Mouse (Mus musculus): ENCODE measurements around the gene Glrp1. TPM values are rescaled to one million over a fixed set of nuclear protein-coding genes. Genes with fewer than 3 reads are reported as not detected.

Glrp1 gene
- polyA plus RNA-seq, 1 experiment from 2014 or later = not detected

DNA sequence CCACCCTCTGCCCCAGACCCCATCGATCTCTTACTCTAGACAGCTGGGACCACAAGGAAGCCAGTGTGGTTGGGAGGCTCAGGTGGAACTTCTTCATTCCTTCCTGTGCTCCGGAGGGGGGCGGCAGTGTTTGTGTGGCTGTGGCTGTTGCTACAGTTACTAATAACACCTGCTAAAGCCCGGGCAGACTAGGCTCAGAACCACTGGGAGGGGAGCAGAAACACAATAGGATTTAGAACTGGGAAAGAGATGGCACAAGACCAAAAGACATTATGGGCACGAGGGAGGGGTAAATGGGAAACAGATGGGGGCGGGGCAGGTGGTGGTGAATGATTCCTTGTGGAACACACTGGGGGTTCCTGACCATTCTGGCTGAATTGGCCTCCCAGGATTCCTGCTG lies 47.4 kb downstream of the Glrp1 start:
- Histone ChIP-seq H3K9ac (ENCODE audit: low read length) (no peak overlapping the region), H3K4me3 (ENCODE audit: low read depth, low read length) (no peak overlapping the region), H3K27me3 (ENCODE audit: control insufficient read depth, insufficient read depth, low read length) (no peaks in the 10 kb centered on the region), H3K4me2 (ENCODE audit: low read depth) (no peak overlapping the region), H3K36me3 (ENCODE audit: control insufficient read depth, insufficient read depth, low read length) (no peaks in the 10 kb centered on the region), H3K27ac (ENCODE audit: low read depth, low read length) (no peak overlapping the region), H3K9me3 (ENCODE audit: control insufficient read depth, low read length) (no peaks in the 10 kb centered on the region), H3K4me1 (ENCODE audit: control insufficient read depth, insufficient read depth, low read length) (no peaks in the 10 kb centered on the region)
- ATAC-seq (ENCODE audit: insufficient read depth, low FRiP score, low TSS enrichment) (no peak), DNase-seq (ENCODE audit: low spot score) (no peak)
- 45% methylated on average over 6 of the region's 6 CpGs for WGBS

DNA sequence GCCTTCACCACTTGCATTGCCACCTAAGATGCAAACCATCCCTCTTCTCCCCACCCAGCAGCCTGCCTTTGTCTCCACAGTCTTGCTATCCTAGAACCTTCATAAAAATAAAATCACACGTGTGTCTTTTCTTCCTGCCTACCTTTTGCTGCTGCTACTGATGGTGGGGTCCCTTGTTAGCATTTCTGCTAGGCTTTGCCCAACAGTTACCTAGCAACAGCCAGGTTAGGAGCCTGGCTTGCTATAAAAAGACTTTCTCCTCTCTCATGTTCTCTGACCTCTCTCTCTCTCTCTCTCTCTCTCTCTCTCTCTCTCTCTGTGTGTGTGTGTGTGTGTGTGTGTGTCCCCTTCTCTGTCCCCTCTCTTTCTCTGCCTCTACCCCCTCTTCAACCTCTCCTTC lies 48.8 kb downstream of the Glrp1 start:
- Histone ChIP-seq H3K9me3 (ENCODE audit: control insufficient read depth, low read length) (no peaks in the 10 kb centered on the region), H3K36me3 (ENCODE audit: control insufficient read depth, insufficient read depth, low read length) (no peaks in the 10 kb centered on the region), H3K27ac (ENCODE audit: low read depth, low read length) (no peak overlapping the region), H3K4me3 (ENCODE audit: low read depth, low read length) (no peak overlapping the region), H3K9ac (ENCODE audit: low read length) (no peak overlapping the region), H3K27me3 (ENCODE audit: control insufficient read depth, insufficient read depth, low read length) (no peaks in the 10 kb centered on the region), H3K4me1 (ENCODE audit: control insufficient read depth, insufficient read depth, low read length) (no peaks in the 10 kb centered on the region), H3K4me2 (ENCODE audit: low read depth) (no peak overlapping the region)
- no peak for ATAC-seq (ENCODE audit: insufficient read depth, low FRiP score, low TSS enrichment)
- DNase-seq (ENCODE audit: low spot score) = no peak
- 21% methylated on average over 1 of the region's 1 CpGs for WGBS

DNA sequence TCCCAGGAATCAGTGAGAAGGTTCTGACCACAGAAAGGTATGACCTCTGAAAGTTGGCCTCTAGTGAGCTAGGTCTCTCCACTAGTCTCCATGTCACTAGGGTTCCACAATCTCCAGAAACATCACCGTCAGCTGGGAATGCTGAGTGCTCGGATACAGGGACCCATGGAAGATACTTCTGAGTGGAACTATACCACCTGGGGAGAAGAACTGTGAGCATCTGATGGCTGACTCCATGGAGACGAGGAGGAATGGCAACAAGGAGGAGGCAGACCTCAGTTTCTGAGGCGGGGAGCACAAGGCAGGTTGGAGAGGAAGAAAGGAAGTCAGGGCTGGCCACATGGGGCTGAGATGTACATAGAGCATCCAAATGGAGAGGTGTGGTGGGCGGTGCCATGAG lies 50.2 kb downstream of the Glrp1 start:
- H3K4me3 ChIP-seq (ENCODE audit: low read depth, low read length) = no peak overlapping the region
- no peak overlapping the region for H3K27ac ChIP-seq (ENCODE audit: low read depth, low read length)
- WGBS = 85% methylated on average over 5 of the region's 5 CpGs
- no peak overlapping the region for H3K4me2 ChIP-seq (ENCODE audit: low read depth)
- DNase-seq (ENCODE audit: low spot score) (no peak), ATAC-seq (ENCODE audit: insufficient read depth, low FRiP score, low TSS enrichment) (no peak)
- no peak overlapping the region for H3K9ac ChIP-seq (ENCODE audit: low read length)
- no peaks in the 10 kb centered on the region for H3K36me3 ChIP-seq (ENCODE audit: control insufficient read depth, insufficient read depth, low read length)
- H3K27me3 ChIP-seq (ENCODE audit: control insufficient read depth, insufficient read depth, low read length) = no peaks in the 10 kb centered on the region
- H3K4me1 ChIP-seq (ENCODE audit: control insufficient read depth, insufficient read depth, low read length) = no peaks in the 10 kb centered on the region
- H3K9me3 ChIP-seq (ENCODE audit: control insufficient read depth, low read length) = no peaks in the 10 kb centered on the region

DNA sequence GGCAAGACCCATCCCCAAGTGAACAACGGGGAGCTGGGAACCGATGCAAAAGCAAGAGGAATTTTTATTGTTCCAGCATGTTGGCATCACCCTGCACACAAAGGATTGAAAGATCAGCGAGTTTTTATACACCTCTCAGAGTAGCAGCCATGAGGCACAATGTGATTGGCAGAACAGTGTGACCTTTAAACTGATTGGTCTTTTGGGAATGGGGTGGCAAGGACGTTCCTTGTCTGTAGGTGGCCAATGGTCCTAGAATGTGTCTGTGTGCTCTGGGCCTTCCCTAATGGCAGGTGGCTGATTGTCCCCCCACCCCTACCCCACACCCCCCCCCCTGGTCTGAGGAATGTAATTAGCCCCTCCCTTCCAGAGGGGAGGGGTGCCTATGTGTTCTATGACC lies 50.7 kb downstream of the Glrp1 start:
- Histone ChIP-seq H3K9me3 (ENCODE audit: control insufficient read depth, low read length) (no peaks in the 10 kb centered on the region), H3K9ac (ENCODE audit: low read length) (no peak overlapping the region), H3K4me3 (ENCODE audit: low read depth, low read length) (no peak overlapping the region), H3K27me3 (ENCODE audit: control insufficient read depth, insufficient read depth, low read length) (no peaks in the 10 kb centered on the region), H3K4me2 (ENCODE audit: low read depth) (no peak overlapping the region), H3K36me3 (ENCODE audit: control insufficient read depth, insufficient read depth, low read length) (no peaks in the 10 kb centered on the region), H3K4me1 (ENCODE audit: control insufficient read depth, insufficient read depth, low read length) (no peaks in the 10 kb centered on the region), H3K27ac (ENCODE audit: low read depth, low read length) (no peak overlapping the region)
- ATAC-seq (ENCODE audit: insufficient read depth, low FRiP score, low TSS enrichment) (no peak), DNase-seq (ENCODE audit: low spot score) (no peak)
- 88% methylated on average over 4 of the region's 4 CpGs for WGBS

DNA sequence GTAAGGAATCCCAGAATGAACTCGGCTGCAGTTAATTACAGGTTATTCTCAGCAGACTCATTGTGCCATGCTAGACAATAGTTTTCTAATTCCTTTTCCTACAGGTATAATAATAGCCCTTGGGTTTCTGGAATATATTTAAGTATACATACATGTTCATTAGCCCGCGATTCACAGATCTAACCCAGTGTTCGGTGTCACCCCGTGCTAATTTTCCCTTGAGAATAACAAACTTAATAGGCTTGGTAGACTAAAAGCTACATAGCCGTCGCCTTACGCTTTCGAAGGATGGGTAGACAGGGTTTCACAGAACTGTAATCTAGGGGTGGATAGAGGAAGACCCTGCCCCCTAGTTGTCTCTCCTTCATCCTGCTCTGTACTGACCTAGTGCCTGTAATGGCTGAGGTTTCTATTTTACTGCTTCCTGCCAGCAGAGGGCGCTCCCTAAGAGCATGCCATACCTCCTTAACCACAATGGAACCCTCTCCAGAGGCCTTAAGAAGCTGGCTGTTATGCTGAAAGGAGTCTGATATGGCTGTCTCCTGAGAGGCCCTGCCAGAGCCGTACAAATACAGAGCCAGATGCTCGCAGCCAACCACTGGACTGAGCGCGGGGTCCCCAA lies 53.3 kb downstream of the Glrp1 start:
- 56% methylated on average over 14 of the region's 14 CpGs for WGBS
- Histone ChIP-seq H3K9me3 (ENCODE audit: control insufficient read depth, low read length) (no peaks in the 10 kb centered on the region), H3K4me2 (ENCODE audit: low read depth) (no peak overlapping the region), H3K27me3 (ENCODE audit: control insufficient read depth, insufficient read depth, low read length) (no peaks in the 10 kb centered on the region), H3K9ac (ENCODE audit: low read length) (no peak overlapping the region), H3K4me3 (ENCODE audit: low read depth, low read length) (no peak overlapping the region), H3K36me3 (ENCODE audit: control insufficient read depth, insufficient read depth, low read length) (no peaks in the 10 kb centered on the region), H3K4me1 (ENCODE audit: control insufficient read depth, insufficient read depth, low read length) (no peaks in the 10 kb centered on the region), H3K27ac (ENCODE audit: low read depth, low read length) (no peak overlapping the region)
- DNase-seq (ENCODE audit: low spot score) (peak; percentile 75), ATAC-seq (ENCODE audit: insufficient read depth, low FRiP score, low TSS enrichment) (no peak)

DNA sequence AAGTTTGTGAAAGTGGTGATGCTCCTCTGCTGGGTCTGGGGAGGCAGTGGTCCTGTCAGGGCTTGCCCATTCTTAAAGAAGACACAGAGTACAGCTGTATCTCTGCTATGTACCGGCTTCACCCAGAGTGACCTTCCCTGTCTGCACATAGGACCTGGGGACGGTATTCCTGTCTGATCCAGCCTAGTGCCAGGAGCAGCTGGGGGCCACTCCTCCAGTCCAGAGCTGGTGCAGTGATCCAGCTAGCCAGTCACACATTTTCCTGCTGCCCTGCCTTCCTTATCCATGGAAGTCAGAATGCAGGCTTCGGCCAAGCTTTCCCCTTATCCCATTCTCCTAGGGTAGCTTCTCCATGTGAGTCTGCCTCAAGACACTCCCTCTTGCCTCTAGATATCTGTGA lies 54.1 kb downstream of the Glrp1 start:
- no peak overlapping the region for H3K9ac ChIP-seq (ENCODE audit: low read length)
- no peak for DNase-seq (ENCODE audit: low spot score)
- no peak overlapping the region for H3K27ac ChIP-seq (ENCODE audit: low read depth, low read length)
- no peaks in the 10 kb centered on the region for H3K4me1 ChIP-seq (ENCODE audit: control insufficient read depth, insufficient read depth, low read length)
- H3K27me3 ChIP-seq (ENCODE audit: control insufficient read depth, insufficient read depth, low read length) = no peaks in the 10 kb centered on the region
- H3K36me3 ChIP-seq (ENCODE audit: control insufficient read depth, insufficient read depth, low read length) = no peaks in the 10 kb centered on the region
- H3K9me3 ChIP-seq (ENCODE audit: control insufficient read depth, low read length) = no peaks in the 10 kb centered on the region
- 69% methylated on average over 3 of the region's 3 CpGs for WGBS
- no peak overlapping the region for H3K4me2 ChIP-seq (ENCODE audit: low read depth)
- no peak overlapping the region for H3K4me3 ChIP-seq (ENCODE audit: low read depth, low read length)
- ATAC-seq (ENCODE audit: insufficient read depth, low FRiP score, low TSS enrichment) = no peak

DNA sequence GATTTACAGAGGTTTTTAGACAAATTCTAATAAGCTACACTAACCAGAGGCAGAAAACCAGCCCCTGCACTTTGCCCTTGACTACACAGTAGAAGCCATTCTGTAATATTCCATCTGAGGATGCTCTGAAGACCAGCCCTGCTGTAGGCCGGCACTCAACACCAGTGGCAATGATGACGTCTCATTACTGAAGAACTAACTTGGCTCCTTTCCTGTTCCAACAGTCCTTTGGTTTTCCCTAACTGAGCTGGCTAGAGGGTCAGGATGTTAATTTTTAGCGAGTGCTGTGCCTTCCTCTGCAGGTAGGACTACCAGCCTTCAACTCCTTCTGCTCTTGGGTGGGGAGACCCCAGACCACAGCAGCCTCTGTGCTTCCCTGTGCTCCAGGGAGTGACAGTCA lies 55.2 kb downstream of the Glrp1 start:
- Histone ChIP-seq H3K4me2 (ENCODE audit: low read depth) (no peak overlapping the region), H3K9ac (ENCODE audit: low read length) (no peak overlapping the region), H3K9me3 (ENCODE audit: control insufficient read depth, low read length) (no peaks in the 10 kb centered on the region), H3K4me3 (ENCODE audit: low read depth, low read length) (no peak overlapping the region), H3K27ac (ENCODE audit: low read depth, low read length) (no peak overlapping the region), H3K4me1 (ENCODE audit: control insufficient read depth, insufficient read depth, low read length) (no peaks in the 10 kb centered on the region), H3K36me3 (ENCODE audit: control insufficient read depth, insufficient read depth, low read length) (no peaks in the 10 kb centered on the region), H3K27me3 (ENCODE audit: control insufficient read depth, insufficient read depth, low read length) (no peaks in the 10 kb centered on the region)
- DNase-seq (ENCODE audit: low spot score) (no peak), ATAC-seq (ENCODE audit: insufficient read depth, low FRiP score, low TSS enrichment) (no peak)
- 64% methylated on average over 3 of the region's 3 CpGs for WGBS

DNA sequence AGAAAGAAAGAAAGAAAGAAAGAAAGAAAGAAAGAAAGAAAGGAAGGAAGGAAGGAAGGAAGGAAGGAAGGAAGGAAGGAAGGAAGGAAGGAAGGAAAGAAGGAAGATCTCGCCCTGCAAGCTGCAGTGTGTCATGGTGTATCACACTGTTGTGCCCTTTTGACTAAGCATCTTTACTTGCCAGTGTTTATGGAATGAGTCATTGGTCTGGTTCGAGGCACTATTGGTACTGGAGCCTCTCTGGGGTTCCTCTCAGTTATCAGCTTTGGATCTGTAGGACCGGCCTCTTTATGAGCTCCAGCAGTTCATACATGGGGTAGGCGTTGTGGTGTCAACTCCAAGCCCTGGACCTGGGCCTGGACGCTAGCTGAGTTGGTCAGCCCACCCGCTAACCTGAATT lies 57.7 kb downstream of the Glrp1 start:
- H3K27ac ChIP-seq (ENCODE audit: low read depth, low read length) = no peak overlapping the region
- H3K27me3 ChIP-seq (ENCODE audit: control insufficient read depth, insufficient read depth, low read length) = no peaks in the 10 kb centered on the region
- H3K4me2 ChIP-seq (ENCODE audit: low read depth) = no peak overlapping the region
- H3K4me1 ChIP-seq (ENCODE audit: control insufficient read depth, insufficient read depth, low read length) = no peaks in the 10 kb centered on the region
- H3K36me3 ChIP-seq (ENCODE audit: control insufficient read depth, insufficient read depth, low read length) = no peaks in the 10 kb centered on the region
- WGBS = 88% methylated on average over 6 of the region's 6 CpGs
- no peak overlapping the region for H3K4me3 ChIP-seq (ENCODE audit: low read depth, low read length)
- H3K9me3 ChIP-seq (ENCODE audit: control insufficient read depth, low read length) = no peaks in the 10 kb centered on the region
- H3K9ac ChIP-seq (ENCODE audit: low read length) = no peak overlapping the region
- no peak for ATAC-seq (ENCODE audit: insufficient read depth, low FRiP score, low TSS enrichment)
- DNase-seq (ENCODE audit: low spot score) = no peak

DNA sequence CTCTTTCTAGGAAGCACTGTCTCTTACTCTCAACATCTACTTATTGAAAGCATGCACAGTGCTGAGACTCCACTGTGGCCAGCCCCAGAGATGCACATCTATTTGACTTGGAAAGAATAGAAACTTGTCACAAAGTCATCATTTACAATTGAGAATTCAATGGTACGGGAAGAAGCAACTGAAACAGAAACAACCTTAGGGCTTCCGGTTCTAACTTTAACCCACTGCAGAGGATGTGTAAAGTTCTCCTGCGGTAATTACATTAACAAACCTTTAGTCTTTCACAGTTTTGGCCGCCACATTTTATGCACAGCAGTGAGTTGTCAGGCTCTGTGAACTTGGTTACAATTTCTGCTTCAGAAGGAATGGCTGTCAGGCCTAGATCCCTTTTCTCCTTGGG lies 59.2 kb downstream of the Glrp1 start:
- DNase-seq (ENCODE audit: low spot score) = no peak
- no peaks in the 10 kb centered on the region for H3K4me1 ChIP-seq (ENCODE audit: control insufficient read depth, insufficient read depth, low read length)
- H3K27ac ChIP-seq (ENCODE audit: low read depth, low read length) = no peak overlapping the region
- H3K36me3 ChIP-seq (ENCODE audit: control insufficient read depth, insufficient read depth, low read length) = no peaks in the 10 kb centered on the region
- H3K9me3 ChIP-seq (ENCODE audit: control insufficient read depth, low read length) = no peaks in the 10 kb centered on the region
- H3K9ac ChIP-seq (ENCODE audit: low read length) = no peak overlapping the region
- H3K4me2 ChIP-seq (ENCODE audit: low read depth) = no peak overlapping the region
- no peaks in the 10 kb centered on the region for H3K27me3 ChIP-seq (ENCODE audit: control insufficient read depth, insufficient read depth, low read length)
- 82% methylated on average over 4 of the region's 4 CpGs for WGBS
- no peak for ATAC-seq (ENCODE audit: insufficient read depth, low FRiP score, low TSS enrichment)
- no peak overlapping the region for H3K4me3 ChIP-seq (ENCODE audit: low read depth, low read length)
